Mouse (Mus musculus): Measurements from ENCODE around the gene Ahsa1. TPM values are rescaled to one million over a fixed set of nuclear protein-coding genes. Genes with fewer than 3 reads are reported as not detected.

The Ahsa1 gene
- total RNA-seq, 2 experiments from 2014 or later, result 235 to 276 TPM

DNA sequence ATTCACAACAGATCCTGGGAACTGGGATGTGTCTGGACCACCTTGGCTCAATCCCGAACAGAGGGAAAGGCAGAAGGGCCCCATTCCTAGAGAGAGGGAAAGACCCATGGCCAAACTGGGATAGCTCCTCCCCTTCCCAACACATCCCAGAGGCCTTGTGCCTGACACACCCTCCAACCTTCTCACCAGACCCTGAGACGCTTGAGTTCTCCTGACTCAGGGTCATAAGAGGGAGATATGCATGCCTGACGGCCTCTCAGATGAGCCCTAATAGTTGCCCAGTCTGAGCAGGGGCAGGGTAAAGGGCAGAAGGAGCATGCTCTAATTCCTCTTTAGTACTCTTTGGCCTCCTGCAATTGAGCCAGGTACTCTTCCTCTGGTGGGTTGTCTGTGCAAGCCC, 13.1 kb downstream of the Ahsa1 start:
- no peak for DNase-seq (ENCODE audit: low spot score in 2 of 2)

DNA sequence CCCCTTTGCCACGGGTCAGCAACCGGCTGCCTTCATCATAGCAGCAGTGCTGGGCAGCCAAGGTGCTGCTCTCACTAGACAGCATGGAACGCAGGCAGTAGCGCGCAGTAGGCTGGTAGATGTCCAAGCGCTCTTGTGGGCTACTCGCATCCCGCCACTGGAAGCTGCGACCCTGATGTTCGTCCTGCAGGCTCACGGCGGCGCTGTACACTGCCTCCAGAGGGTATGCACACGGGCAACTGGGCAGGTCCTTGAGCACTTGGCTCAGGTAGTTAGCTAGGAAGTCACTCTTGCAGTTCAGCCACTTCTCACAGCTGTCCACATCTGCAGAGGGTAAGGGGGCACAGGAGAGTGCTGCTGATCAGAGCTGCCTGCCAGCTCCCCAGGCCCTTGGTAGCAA, 13.6 kb downstream of the Ahsa1 start:
- DNase-seq (ENCODE audit: low spot score in 2 of 2), result no peak

DNA sequence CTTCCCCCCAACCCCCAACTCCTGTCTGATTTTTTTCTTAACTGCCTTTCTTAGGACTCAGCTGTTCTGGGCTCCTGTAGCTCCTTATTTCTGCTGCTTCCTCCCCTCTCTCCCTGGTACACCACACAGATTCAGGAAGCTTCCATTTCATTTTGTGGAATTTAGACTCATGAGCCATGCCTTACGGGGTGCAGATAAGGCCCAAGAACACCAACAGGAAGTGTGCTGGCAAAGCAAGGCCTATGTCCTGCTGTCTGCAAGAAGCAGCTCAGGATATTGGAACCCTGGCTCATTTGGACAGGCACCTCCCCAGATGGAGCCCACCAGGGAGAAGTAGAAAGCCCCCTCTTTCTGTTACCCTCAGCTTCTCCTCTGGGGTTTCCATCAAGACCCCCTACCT, 15.5 kb downstream of the Ahsa1 start:
- DNase-seq (ENCODE audit: low spot score in 2 of 2), result no peak

DNA sequence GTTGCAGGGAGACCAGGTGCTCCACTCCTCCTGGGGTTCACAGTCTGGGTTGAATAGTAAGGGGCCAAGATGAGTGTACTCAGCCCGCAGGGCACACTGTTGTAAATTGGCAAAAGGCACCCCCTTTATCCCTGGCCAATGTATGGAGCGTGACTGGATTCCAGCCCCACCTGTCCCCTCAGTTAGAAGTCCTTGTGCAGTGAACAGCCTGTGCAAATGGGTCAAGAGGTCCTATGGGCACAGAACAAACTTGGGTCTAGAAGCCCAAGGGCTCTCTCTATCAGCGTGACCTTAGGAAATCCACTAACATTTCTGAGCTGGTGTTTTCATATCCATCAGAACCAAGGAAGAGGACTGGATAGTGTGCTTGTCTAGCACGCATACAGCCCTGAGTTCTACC, 16.5 kb downstream of the Ahsa1 start:
- no peak for DNase-seq (ENCODE audit: low spot score in 2 of 2)

DNA sequence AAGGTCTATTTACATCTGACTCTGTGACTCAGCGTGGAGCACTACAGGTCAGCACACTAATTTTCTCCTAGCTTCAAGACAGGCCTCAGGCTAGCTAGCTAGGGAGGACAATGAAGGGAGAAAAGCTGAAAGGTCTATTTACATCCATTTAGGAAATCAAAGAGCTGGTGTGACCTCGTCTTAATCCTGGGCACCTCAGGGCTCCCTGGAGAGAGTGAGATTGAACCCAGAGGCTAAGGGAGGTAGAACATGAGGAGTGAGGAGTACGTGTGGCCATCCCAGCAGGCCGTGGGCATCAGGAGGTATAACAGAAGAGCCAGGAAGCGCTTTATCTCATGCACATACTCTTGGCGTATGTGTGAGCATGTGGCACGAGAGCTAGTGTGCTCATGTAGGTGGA, 17.4 kb downstream of the Ahsa1 start:
- DNase-seq (ENCODE audit: low spot score in 2 of 2), result no peak

DNA sequence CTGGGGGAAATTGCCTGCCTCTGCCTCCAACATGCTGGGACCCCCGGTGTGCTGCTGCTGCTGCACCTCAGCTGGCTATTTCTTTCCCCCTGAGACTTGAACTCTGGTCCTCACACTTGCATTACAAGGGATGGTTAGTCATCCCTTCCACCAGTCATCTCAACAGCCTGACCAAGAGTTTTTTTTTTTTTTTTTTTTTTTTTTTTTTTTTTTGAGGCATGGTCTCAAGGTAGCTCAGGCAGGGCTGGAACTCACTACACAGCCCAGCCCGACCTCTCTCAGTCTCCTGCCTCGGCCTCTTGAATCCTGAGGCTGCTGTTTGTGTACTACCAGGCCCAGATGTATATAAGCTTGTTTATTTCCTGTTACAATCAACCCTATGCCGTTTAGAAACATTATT, 18.0 kb downstream of the Ahsa1 start:
- no peak for DNase-seq (ENCODE audit: low spot score in 2 of 2)

DNA sequence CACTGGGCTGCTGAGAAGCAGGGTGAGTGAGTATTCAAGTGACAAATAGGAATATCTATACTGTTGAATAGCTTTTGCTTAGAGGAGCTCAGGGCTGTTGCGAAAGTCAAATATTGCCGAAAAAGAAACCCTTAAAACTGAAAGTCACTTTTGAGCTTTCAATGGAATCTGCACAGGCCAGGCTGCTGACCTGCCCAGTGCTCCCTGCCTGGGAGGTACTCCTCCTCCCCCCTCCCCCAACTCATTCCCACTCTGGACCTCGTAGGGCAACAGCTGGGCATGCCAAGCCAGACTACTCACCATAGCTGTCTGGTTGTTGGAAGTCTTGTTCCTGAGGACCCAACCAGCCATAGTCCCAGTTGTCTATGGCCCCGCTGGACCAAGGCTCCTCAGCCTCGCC, 18.4 kb downstream of the Ahsa1 start:
- no peak for DNase-seq (ENCODE audit: low spot score in 2 of 2)

DNA sequence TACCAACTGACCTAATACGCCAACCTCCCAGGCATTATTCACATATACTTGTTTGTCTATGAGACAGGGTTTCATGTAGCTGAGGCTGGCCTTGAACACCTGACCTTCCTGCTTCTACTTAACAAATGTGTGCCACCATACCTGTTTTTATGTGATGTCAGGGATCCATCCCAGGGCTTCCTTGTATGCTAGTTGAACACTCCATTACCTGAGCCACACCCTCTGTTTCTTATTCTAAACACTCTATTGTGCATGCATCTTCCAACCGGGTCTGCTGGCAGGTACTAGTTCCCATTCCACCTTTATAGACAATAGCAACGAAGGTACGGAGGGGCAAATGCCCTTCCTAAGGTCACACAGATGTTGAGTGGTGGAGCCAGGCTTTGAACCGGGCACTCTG, 22.8 kb downstream of the Ahsa1 start:
- DNase-seq (ENCODE audit: low spot score in 2 of 2), result no peak

DNA sequence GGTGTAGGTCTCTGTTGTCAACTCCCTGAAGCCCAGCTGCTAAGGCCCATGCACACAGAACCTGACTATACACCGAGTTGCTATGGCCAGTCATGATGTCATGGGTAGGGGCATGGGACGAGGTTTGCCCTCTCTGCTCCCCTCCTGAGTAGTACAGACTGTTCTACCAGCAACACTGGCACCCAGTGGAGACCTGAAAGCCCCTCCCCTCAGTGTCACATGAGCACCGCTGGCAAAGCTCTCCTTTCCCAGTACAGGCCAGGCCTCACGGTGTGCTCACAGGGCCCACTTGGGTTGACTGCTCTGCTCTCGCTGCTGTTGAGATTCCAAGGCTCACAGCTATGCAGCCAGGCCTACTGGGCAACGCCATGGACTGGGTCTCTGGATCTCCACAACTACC, 27.7 kb downstream of the Ahsa1 start:
- no peak for DNase-seq (ENCODE audit: low spot score in 2 of 2)

DNA sequence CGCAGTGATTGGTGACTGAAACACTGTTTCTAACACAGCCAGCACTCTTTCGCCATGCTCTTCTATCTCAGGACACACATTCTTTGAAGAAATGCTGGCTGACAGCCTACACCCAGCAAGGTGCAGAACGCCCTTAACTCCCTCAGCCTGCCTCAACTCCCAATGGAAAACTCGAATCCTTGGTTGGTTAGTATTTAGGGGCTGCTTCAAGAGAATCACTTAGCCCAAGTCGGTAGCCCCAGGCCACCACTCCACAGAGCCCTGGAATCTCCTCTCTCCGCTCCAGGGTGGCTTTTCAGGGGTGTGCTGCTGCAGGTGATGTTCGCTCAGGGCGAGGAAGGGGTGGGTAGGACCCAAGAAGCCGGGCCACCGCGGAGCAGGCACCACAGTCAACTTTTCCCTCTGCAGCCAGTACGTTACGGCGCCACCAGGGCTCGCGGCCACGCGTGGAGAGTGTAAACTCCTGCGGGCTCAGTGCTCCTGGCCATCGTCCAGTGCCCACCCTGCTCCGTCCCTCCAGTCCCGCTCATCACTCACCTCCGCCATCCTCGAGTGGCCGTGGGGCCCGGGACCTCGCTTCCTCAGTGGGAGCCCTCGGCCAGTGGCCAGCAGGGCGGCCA, 32.9 kb downstream of the Ahsa1 start:
- DNase-seq (ENCODE audit: low spot score in 2 of 2), result peak in 1 of 2 experiments; percentile 41

DNA sequence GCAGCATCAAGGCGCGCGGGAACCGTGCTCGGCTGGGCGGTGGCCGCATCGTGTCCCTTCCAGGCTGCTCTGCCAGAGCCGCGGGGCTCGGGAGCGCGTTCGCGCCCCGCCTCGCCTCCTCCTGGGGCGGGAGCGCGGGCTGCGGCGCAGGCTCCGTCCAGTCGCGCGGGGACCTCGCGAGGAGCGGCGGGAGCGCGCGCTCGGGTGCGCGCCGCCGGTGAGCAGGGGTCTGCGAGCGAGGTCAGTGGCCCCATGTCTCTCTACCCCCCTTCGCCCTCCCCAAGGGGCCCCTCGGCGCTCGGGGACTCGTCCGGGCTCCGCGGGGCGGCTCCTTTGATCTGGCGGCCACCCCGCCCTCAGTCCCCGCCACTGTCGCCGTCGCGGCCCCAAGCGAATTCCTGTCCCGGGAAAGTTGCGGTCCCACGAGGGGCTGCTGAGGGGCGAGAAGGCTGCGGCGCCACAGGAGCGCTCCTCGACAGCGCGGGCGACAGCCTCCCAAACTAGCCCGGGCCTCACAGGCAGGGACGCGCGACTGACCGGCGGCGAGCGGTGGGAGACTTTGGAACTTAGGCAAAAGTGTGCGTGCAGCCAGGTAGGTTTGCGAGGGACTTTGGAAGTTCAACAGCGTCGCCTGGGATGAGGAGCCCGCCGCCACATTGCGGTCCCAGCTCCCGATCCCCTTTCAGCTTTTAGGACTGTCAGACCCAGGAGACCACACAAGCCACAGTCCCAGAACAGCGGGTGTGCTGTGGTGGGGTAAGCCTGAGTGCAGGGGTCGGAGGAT, 33.6 kb downstream of the Ahsa1 start, which contains the start of gene Ism2:
Gene Ism2 (minus strand): TSS at position 49 of the 784 bp plus-strand sequence.
- DNase-seq (ENCODE audit: low spot score in 2 of 2), result peak; percentile 27 to 43

DNA sequence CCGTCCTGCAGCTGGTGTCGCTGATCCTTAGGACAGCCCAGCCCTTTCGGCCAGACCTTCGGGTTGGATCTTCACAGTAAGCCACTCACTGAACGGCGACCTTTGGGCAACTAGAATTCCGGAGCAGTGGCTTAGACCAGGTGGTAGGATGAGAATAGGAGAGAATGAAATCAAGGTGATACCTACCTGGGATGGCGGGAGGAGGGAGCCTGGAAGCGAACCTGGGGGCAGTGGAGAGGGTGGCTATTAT, 34.1 kb downstream of the Ahsa1 start:
- no peak for DNase-seq (ENCODE audit: low spot score in 2 of 2)

DNA sequence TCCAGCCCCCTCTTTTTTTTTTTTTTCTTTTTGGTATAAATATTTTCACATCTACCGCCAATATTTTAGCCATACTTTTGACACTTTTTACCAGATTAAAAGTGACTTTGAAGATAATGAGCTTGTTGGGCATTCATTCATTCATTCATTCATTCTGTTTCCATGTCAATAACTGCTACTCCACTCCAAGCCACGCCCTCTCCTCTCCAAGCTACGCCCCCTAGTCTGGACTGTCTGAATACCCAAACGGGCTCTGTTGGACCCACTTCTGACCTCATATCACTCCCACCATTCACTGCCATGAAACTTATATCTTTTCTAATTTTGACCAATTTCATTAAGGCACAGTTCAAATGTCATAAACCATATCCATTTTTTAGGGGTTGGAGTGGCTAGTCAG, 34.9 kb downstream of the Ahsa1 start:
- DNase-seq (ENCODE audit: low spot score in 2 of 2), result no peak

DNA sequence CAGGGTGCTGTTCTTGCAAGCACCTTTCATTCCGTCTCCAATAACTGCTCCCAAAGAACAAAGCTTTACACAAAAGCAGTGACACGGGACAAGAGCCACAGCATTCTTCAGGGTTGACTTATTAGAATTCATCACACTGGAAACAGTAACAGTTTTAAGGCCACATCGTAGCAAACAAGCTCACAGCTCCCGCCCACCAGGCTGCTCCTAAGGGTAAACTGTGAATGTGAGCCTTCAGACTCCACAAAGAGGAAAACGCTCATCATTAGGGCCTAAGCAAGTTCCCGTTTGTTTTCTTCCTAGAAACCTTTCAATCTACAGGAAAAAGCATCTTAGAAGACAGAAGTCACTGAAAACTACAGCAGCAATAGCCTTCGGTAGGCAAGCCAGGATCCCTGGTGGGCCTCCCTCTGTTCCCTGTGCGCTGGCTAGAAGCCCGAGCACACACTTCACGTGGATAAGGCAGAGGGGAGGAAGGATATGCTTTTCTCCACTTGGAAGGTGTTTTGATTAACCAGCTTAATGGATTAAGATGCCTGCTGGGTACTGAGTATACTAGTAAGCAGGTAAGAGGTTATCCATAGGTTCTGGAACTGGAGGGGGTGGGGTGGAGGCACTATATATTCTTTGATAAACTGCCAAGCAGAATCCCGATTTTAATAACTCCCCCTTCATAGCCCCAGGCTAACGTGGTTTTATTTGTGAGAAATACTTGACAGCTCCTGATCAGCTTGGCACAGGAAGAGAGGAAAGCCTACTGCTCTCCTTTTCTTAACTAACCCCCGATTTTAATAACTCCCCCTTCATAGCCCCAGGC, 39.7 kb downstream of the Ahsa1 start:
- DNase-seq (ENCODE audit: low spot score in 2 of 2), result peak in 1 of 2 experiments; percentile 11

DNA sequence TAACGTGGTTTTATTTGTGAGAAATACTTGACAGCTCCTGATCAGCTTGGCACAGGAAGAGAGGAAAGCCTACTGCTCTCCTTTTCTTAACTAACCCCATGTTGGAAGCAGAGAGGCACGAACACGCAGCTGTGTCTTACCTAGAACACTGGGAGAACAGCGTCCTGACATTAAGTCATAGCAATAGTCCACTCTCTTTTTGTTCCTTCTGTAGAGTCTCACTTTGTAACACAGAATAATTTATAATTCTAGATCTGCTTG, 40.2 kb downstream of the Ahsa1 start:
- peak in 1 of 2 experiments; percentile 5 for DNase-seq (ENCODE audit: low spot score in 2 of 2)

DNA sequence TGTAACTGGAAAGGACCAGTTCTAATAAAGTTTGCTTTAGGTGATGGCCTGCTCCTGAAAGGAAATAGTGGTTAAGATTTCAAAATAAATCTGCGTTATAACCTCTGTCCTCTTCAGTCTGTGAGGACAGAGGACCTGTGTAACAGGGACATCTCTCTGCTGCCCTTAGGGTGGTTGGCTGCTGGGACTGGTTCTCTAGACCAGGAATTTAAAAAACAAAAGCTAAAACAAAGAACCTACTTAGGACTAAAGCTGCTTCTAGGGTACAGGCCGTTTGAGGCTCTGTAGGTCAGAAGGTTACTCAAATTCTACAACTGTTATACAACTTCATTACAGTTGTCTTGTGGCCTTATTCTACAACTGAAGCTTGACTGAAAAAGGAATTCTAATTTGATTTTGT, 46.8 kb downstream of the Ahsa1 start:
- DNase-seq (ENCODE audit: low spot score in 2 of 2), result no peak

DNA sequence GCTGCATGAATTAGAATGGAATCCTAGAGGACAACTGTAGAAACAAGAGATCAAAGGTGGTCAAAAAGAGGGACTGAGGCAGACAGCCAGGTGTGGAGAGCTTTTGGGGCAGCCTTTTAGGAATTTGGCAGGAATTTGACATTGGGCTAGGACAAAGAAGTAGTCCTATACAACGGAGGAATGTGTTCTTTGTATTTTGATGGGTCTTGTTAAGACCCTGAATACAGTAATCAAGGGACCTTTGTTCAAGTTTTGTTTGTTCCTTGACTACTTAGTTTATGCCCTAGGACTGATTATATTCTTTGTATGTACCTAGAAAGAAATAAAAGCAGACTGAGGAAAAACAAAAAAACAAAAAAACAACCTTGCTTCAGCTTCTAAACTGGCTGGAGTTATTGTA, 51.7 kb downstream of the Ahsa1 start:
- DNase-seq (ENCODE audit: low spot score in 2 of 2), result no peak

DNA sequence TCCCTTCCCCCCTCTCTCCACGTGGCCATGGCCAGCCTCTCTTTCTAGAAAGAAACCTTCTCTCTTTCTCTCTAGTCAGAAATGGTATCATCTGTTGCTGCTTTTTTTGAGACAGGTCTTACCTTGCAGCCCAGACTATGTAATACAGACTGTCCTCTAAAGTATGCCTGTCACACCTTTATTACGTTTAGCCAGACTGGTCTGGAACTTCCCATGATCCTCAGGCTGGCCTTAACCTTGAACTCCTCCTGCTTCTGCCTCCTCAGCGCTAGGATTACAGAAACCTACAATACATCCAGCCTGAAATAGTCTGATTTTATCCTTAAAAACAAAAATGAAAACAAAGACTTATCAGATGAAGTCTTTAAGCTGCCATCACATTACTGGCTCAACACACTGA, 53.0 kb downstream of the Ahsa1 start:
- no peak for DNase-seq (ENCODE audit: low spot score in 2 of 2)

Measured in adrenal gland, adult 18-20 months (tissue).